Comparison of ENCODE assay signal across 10 mouse cellular contexts in genomic region chr6:100527972-100528371, GRCm38 (mm10).
A peak's percentile ranks its signal among the peaks of the same experiment; 100 is the strongest.
DNase-seq lines count a peak whose midpoint lies in the region; ATAC-seq and TF ChIP-seq lines count a peak whose summit lies in the region.
"Had no signal": no experiment of that assay in that cellular context is flagged by ENCODE, and none has a peak within 500 bp of the region (broad histone marks: within the 10 kb centered on the region; RNA-seq: fewer than 3 reads in every experiment).

No protein-coding gene starts in this region.

- peaks cover 4% of the 10 kb centered on the region for H3K27me3 ChIP-seq in kidney, embryonic 16.5 days (ENCODE audit: insufficient read depth, low read length)
- no peaks in the 10 kb centered on the region for H3K27me3 ChIP-seq in testis, adult 2 months (ENCODE audit: control insufficient read depth, insufficient read depth, low read length)

- no peaks in the 10 kb centered on the region for H3K9me3 ChIP-seq in kidney, embryonic 16.5 days (ENCODE audit: low read length)
- H3K9me3 ChIP-seq: embryonic facial prominence, embryonic 13.5 days had no signal

- no peak overlapping the region for H3K9ac ChIP-seq in kidney, embryonic 16.5 days (replicated peaks; ENCODE audit: low read length)
- H3K9ac ChIP-seq: embryonic facial prominence, embryonic 13.5 days; hindbrain, embryonic 14.5 days had no signal

- H3K36me3 ChIP-seq in kidney, embryonic 16.5 days (ENCODE audit: insufficient read depth, low read length): no peaks in the 10 kb centered on the region
- no peaks in the 10 kb centered on the region for H3K36me3 ChIP-seq in testis, adult 2 months (ENCODE audit: control insufficient read depth, insufficient read depth, low read length)
- H3K36me3 ChIP-seq: embryonic facial prominence, embryonic 13.5 days had no signal

- peak; percentile 33; the same call in 1 of the 2 replicates for TF ChIP-seq CTCF in testis, adult 2 months (IDR thresholded peaks at IDR 0.05; ENCODE audit: control insufficient read depth, insufficient read depth, insufficient replicate concordance, low read depth, low read length)

- no peak overlapping the region for H3K4me2 ChIP-seq in kidney, embryonic 16.5 days (replicated peaks; ENCODE audit: low read depth, low read length)
- H3K4me2 ChIP-seq: embryonic facial prominence, embryonic 13.5 days; hindbrain, embryonic 14.5 days had no signal

- no peak for ATAC-seq in kidney, embryonic 16.5 days (ENCODE audit: low FRiP score, low TSS enrichment)
- ATAC-seq in common myeloid progenitor, adult 5-6 weeks (replicated peaks; ENCODE audit: low read depth, poor library complexity, severe bottlenecking): peak; percentile 55

- 90% methylated on average over 5 of the region's 5 CpGs for WGBS in kidney, embryonic 16.5 days

- no peak overlapping the region for H3K27ac ChIP-seq in kidney, embryonic 16.5 days (ENCODE audit: low read length)
- H3K27ac ChIP-seq in testis, adult 2 months (ENCODE audit: control insufficient read depth, insufficient read depth, low read depth, low read length): no peak overlapping the region
- H3K27ac ChIP-seq: embryonic facial prominence, embryonic 13.5 days; hindbrain, embryonic 14.5 days had no signal

- TF ChIP-seq POLR2A in testis, adult 2 months (IDR thresholded peaks at IDR 0.05; ENCODE audit: control insufficient read depth, low read depth, low read length): no peak

- peak; percentile 26 for DNase-seq in kidney, adult 18-20 months
- DNase-seq in testis, postnatal 14 days (ENCODE audit: low spot score): no peak
- DNase-seq in layer of hippocampus, postnatal 14 days (ENCODE audit: low spot score in 2 of 2): no peak
- DNase-seq in embryo, embryonic 10.5 days (ENCODE audit: low spot score): no peak
- DNase-seq: gastrocnemius, postnatal 36 days had no signal

- H3K4me1 ChIP-seq in kidney, embryonic 16.5 days (ENCODE audit: insufficient read depth, low read length): peaks cover 20% of the 10 kb centered on the region
- peaks cover 20% of the 10 kb centered on the region for H3K4me1 ChIP-seq in testis, adult 2 months (ENCODE audit: control insufficient read depth, insufficient read depth, low read length)

- no peak overlapping the region for H3K4me3 ChIP-seq in kidney, embryonic 16.5 days (ENCODE audit: low read length)
- no peak overlapping the region for H3K4me3 ChIP-seq in testis, adult 2 months (ENCODE audit: control insufficient read depth, low read depth, low read length)
- H3K4me3 ChIP-seq: embryonic facial prominence, embryonic 13.5 days had no signal
